Mouse (Mus musculus): Measurements from ENCODE around the gene Gria4. TPM values are rescaled to one million over a fixed set of nuclear protein-coding genes. Genes with fewer than 3 reads are reported as not detected.
"Not testable (repeated sequence)": the region's sequence is repeated elsewhere in the genome, so short reads cannot be mapped to it uniquely, and the experiment has no call there.

Gene Gria4
- total RNA-seq, 1 experiment from 2014 or later: 2.0 TPM

DNA sequence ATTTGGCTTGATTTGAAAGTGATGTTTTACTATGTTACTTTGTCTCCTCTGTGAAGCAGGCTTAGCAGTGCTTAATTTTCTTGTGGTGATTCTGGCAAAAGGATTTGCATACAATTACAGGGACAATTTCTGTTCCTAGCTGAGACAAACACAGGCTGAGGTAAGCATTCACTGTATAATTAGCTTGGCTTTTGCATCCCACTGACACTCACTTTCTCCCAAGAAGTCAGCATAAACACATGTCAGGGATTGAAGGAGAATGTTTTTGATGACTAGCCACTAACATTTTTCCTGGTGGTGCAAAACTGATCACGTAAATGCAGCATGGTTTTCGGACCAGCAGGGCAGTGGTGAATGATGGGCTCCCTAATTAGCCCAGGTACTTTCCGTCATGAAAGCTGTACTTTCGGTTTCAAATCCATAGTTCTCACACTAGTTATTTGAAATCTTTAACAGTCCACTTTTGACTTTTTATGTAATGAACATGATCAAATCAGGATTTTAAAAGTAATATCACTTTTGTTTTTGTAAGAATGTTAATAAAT lies 240.5 kb downstream of the Gria4 start:
- no peak for DNase-seq

DNA sequence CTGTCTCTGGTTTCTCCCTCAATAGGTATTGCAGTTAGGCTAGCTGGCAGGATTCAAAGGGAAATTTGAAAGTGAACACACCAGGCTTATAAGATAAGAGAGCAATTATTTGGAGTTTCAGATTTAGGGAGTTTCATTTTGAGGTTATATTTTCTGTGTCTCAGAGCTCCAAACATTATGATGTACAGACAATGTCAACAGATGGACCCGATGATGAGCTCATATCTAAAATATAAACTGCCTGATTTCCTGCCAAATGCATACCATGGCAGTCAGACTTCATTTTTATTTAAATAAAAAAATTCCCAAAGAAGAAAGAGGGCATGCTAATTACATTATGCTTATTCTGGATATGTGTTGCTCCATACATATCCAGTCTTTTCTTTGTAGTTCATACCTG lies 256.8 kb downstream of the Gria4 start:
- DNase-seq: no peak

DNA sequence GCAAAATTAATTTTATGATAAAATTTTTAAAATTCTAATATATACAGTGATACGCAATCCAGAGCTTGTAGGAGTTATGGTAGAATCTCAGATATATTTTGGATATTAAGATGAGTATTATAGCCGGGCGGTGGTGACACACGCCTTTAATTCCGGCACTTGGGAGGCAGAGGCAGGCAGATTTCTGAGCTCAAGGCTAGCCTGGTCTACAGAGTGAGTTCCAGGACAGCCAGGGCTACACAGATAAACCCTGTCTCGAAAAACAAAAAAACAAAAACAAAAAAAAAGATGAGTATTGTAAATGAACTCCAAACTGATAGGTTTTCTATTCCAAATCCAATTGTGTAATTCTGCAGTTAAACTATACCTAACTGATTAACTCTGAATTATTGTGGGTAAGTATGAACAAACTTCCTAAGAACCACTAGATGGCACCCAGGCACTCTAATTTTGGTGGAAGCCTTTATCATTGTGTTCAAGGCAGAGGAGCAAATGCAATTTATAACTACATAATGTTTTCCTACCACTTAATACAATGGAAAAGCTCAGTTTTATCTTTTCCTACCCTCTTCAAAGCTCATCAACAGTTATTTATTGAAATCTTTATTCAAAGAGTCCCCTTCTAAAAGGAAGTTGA lies 259.4 kb downstream of the Gria4 start:
- DNase-seq: no peak

DNA sequence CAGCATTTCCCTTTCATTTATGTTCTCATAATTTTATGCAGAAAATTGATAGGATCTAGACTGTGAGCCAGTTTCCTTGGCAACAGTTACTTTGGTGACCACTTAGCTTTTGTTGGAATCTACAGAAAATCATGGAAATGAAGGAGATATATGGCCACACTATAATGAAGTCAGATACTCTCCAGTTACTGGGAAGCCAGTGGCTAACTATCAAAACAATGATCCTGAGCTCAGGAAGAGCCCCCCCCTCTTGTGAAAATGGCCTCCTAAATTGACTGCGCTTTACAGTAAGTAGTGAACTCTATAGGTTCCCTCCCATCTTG lies 281.5 kb downstream of the Gria4 start:
- DNase-seq: no peak

DNA sequence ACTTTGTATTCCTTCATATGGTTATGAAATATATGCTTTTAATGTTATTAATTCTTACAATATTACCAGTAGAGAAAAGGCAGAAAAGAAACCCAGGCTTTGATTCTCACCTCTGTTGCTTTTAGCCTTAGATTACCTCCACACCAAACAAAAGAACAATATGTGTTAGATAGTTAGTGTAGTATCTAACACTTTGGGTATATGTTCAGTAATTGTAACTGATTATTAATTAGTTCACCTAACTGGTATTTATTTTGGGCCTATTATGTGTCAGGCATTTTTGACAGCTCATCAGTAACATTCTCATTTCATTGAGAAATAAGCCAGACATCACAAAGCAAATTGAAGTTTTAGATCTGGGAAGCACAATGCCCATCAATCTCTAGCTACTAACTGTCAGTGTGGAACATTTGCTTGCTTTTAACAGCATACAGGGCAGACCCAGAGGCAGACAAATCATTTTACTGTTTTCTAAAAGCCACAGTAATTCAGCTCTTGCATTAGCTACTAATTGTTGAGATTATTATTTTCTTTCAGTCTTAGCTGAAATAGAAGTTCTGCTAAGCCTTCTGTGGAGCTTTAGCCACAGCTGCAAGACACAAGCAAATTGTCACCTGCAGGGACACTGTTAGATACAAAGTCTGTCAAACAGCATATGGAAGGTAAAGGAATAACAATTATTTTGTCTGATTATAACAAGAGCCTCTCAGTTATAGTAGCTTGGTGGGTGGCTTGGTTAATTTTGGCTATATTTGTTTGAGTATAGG lies 282.1 kb downstream of the Gria4 start:
- DNase-seq: no peak

DNA sequence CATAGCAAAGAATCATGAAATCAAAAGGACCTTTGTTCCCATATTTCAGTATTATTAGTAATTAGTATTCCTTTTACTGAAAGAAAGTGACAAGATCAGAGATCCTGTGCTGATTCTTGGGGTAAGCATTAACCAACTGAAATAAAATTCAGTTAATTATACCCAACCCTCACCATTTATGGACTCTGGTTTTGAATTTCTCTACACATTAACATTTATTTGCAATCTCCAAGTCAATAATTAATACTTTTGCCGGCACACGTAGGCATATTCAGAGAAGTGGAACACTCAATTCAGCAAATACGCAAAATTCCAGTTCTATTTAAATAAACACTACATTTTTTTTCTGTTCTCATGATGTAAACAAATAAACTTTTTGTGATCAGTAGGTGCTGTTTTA lies 289.9 kb downstream of the Gria4 start:
- DNase-seq: no peak

DNA sequence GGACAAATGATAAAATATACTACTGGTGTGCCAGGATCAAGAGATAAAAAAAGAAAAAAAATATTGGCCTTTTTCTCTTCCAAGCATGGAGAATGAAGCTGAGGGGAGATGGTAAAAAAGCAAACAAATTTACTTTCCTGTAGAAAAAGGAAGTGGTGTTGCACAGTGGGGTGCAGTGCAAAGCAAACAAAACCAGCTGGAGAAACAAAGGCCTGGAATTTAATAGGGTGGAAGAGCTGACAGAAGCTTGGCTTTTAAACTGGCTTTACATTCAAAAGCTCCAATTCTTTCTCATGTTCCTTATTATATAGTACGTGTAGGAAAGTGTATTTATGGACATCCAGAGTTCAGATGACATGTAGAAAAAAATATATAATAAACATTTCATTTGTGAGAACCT lies 290.9 kb downstream of the Gria4 start:
- no peak for DNase-seq

DNA sequence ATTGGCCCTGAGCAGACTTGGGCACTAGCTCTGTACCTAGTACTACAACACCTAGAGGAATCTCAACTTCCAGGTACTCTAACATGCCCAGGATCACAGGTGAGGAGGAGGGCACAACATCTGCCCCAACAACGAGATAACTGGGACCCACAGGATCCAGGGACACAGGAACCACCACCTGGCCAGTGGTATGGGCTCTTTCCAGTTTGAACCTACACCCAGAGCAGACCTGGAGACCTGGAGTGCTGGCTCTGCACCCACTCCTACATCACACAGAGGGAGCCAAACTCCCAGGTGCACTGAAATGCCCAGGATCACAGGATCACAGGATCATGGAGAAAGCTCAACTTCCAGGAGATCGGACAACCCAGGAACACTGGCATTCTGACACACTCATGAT lies 309.6 kb downstream of the Gria4 start:
- DNase-seq: no peak

DNA sequence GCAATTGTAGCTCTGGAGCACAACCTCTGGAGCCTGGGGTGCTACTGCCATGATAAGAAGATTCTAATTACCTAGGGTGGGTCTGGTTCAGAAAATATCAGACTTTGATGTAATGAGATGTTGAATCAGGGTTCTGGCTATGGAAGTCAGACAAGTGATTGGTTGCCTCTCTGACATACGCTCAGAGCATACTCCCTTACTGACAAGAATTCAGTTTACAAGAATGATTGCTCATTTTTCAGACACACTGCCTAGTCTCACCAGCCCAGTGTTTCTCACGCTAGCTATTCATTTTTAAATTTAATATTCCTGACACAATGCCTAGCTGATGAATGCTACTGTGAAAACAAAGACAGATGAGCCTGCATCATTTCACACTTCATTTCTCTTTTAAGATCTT lies 311.5 kb downstream of the Gria4 start:
- DNase-seq: no peak

DNA sequence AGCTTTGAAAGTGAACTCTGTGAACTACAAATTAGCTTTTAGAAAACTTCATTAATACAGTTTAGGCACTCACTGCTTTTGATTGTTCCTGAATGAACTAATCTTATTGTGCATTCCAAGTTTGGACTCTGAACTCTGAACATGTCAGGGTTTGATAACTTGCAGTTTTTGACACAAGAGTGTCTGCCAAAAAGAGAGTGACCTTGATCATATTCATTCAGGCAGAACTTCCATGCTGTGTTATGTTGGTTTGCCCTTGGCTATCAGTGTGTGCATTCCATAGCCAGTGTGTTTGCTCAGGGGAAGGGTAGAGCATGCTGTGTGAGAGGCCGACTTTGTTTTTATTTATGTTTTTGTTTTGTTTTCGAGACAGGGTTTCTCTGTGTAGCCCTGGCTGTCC lies 325.2 kb downstream of the Gria4 start:
- no peak for DNase-seq

DNA sequence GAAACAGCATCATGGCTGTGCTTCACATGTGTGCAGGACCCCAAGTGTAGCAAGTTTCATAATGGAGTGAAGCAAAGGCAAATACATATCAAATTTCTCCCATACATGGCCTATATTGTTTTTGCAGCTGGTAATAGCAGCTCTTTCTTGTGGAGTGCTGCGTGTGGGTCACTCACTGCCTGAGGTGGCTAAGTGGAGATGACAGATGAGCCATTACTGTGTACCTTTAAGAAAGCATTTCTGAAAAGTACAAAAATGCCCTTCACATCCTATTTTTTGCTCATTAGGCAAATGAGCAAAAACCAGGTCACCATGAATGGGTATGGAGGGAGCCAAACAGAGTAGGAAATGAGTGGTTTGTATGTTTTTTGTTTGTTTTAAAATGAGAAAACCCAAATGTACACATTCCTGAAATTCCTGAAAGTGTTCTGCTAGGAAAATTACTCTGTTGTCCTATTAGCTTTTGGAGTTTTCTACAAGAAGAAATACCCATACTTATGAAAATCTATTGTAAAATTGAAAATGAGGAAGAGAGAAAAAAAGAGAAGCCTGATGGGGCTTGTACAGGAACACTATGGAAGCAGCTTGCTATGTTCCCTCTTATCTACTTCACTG lies 336.5 kb downstream of the Gria4 start:
- DNase-seq: no peak

DNA sequence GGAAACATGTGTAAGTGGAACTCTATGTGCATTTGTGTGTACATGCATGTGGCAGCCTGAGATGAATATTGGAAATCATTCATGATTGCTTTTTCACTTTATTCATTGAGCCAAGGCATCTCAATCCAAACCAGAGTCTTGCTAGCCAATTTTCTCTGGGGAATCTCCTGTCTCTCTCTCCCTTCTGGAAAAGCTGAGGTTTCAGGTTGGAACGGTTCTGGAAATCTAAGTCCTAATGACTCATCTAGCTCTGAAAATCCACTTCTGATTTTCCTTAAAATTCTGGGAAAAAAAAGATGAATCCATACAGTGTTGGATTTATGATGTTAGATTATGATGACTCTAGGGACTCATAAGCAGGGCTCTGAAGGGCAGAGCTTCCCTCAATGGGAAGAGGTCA lies 337.8 kb downstream of the Gria4 start:
- DNase-seq: no peak

DNA sequence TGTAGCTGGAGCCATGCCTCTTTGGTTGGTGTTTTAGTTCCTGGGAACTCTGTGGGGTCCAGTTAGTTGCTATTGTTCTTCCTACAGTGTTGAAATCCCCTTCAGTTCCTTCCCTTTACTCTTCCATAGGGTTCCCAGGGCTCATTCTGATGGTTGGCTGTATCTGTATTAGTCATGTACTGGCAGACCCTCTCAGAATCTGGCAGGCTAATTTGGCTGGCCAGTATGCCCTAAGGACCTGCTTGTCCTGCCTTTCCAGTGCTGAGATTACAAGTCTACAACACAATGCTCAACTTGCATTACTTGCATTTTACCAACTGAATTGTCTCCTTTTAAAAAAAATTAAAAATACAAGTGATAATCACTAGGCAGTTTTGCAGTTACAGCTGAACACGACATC lies 338.4 kb downstream of the Gria4 start:
- no peak for DNase-seq

DNA sequence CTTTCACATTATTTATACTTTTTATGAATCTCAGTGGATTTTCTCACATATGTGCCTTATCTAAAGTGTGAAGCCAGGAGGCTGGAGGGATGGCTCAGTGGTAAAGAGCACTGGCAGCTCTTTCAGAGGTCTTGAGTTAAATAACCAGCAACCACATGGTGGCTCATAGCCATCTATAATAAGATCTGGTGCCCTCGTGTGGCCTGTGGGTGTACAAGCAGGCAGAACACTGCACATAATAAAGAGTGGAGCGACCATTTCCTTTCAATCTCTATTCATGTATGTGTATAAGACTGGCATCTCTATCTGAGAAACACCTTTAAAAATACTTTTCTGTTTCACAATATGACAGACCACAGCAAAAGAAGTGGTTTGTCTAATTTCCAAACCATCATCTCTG lies 353.1 kb downstream of the Gria4 start:
- DNase-seq: peak; percentile 30

DNA sequence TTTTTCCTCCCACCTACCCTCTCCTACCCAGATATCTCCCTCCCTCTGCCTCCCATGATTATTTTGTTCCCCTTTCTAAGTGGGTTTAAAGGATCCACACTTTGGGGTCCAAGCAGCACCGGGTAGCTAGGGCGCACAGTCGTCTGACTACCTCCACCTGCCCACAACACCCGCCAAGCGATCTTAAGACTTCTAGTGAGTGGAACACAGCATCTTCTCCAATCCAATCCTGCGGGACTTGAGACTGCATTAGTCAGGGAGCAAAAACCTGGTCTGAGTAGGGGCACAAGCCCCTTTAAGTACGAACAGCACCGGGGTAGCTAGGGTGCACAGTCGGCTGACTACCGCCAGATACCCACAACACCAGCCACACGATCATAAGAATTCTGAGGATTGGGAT lies 395.2 kb downstream of the Gria4 start:
- DNase-seq: not testable (repeated sequence)

DNA sequence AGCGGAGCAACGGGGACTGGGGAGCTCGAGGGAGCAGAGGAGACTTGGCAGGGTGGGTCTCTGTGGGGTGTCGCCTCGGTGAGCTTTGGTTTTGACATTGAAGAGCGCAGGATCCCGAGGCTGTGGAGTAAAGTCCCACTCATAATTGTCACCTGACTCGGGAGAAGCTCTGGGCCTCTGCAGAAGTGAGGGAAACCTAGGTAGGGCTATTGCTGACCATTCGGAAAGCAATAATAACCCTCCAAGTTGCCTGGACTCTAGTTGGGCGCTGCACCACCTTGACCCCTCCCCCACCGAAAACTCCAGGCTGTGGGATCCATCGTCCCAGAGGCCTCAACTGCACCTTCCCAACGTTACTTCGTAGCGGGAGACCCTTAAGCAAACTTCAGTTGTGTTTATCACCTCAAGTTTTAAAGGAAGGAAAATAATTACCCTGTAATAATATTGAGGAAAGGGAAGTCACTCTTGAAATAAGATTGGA lies 419.4 kb downstream of the Gria4 start:
- DNase-seq: no peak

DNA sequence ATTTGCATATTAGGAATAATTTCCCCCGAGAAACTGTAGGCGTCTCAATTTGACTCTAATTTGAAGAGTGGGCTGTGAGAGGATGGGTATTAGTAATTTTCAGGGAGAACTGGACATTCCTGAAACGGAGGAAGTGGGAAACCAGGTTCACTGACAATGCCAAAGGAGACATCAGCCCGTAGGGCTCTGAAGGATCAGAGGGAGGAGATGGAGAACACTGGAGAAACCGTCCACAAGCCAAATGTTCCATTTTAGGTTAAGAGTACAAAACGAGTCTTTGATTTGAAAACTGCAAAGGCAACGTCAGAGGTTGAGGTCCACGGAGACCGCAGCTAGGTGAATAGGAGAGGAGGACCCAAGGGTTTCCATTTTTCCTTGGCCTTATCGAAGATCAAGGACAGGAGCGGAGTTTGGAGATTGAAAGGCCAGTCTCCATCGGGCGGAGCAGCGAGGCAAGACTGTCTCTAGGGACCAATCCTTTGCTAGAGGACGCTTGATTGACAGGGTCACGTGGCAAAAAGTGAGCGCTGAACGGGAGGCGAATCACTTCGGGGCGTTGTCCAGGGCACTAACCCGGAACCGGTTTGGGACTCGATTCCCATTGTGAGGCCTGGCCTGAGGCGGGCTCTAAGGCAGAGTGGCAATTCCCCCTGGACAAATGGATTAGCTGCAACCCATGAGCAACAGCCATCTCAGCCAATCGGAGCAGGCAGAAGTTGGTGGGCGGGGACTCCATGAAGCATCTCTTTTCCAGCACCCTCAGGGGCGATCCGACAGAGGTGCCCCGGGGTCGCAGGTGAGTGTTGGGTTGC lies 420.0 kb downstream of the Gria4 start, which contains the start of gene Msantd4:
TSS of gene Msantd4 (plus strand) at position 735 of the 812 bp plus-strand sequence.
- DNase-seq: peak; percentile 93

Small RNAs within 50 kb of the gene (microRNA-seq; reads per million reads assigned to microRNA genes)
- 0 reads per million in 2 experiments for gene Gm23811
- gene Gm23992: 0 reads per million in 2 experiments
